Mouse (Mus musculus): Measurements from ENCODE around the gene Sec61a2. TPM values are rescaled to one million over a fixed set of nuclear protein-coding genes. Genes with fewer than 3 reads are reported as not detected.

Gene Sec61a2
- 100 to 1,000 TPM; 100 to 114 TPM for total RNA-seq (2021)

DNA sequence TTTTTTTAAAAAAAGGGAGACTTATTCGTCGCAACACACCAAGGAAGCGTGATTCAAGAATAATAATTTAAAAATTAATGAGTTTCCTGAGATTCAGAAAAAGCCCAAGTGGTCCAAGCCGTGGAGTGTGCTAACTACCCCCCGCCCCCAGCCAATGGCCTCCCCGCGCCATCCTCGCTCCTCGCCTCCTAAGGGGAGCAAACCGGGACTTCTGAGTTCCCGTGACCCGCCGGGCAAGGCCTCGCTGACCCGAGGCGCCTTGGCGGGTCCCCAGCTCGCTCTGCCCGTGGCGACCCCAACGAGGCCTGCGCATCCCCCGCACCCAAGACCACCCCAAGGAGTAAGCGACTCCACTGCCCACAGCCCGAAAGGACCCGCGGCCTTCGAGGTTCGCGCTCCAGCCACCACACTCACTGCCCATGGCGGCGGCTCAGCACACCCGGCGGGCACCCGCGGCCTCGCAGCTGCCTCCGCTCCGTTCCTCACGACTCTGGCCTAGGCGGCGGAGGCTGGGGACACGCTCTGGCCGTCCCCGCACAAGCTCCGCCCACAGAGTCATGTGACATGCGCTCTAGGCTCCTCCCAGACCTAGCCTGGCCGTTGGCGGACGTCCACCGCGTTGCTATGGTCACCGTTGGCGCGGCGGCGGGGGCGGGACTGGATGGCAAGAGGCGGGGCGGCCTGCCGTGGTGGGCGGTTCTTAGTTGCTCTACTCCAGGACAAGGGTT, at the start of gene Sec61a2:
Sec61a2 (minus strand) TSS at position 590 of the 728 bp plus-strand sequence.
- intact Hi-C loops (cut with DNase I) = no loop called here
- peak; percentile 100 for DNase-seq

DNA sequence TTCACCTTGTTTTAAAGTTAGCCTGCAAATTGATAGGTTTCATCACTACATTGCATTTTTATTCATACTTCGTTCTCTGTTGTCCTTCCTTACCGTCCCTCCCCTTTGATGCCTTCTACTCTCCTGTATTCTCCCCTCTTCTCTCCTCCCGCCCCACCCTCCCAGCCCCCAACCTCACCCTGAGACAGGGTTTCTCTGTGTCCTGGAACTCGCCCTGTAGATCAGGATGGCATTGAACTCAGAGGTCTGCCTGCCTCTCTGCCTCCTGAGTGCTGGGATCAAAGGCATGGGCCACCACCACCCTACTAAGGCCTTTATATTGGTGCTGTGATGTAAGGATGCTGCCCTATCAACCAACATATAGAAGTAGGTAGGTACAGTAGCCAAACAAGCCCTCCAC, 47.8 kb upstream of the Sec61a2 start:
- no peak for DNase-seq
- intact Hi-C loops (cut with DNase I) = no loop called here

DNA sequence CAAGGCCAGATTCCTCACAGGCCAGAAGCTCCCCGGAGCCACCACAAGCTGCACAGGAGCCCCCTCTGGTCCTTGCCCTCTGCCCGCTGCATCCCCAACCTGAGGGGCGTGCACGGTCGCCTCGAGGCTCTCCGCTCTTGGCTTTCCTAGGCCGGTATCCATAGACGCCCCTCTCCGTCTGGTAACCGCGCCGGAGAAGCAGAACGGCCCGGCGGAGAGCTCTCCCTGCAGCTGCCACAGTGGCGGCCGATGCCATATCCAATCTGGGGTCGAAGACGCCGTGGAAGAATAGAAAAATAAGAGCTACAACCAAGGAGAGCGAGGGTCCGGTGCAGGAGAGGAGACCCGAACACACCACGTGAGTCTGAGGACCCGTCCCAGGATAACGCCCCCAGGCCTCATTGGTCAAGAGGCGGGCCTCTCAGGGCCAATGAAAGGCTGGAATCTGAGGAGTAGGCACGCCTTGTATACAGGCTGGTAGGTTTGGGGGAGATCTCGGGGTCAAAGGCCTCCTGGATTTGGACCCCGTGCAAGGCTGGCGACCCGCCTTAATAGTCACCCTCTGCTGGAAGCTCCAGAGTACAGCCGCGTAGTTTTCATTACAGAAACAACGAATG, 47.3 kb upstream of the Sec61a2 start, which contains the start of gene Dhtkd1:
Dhtkd1 (minus strand) TSS at position 377 of the 617 bp plus-strand sequence.
- peak; percentile 76 for DNase-seq

DNA sequence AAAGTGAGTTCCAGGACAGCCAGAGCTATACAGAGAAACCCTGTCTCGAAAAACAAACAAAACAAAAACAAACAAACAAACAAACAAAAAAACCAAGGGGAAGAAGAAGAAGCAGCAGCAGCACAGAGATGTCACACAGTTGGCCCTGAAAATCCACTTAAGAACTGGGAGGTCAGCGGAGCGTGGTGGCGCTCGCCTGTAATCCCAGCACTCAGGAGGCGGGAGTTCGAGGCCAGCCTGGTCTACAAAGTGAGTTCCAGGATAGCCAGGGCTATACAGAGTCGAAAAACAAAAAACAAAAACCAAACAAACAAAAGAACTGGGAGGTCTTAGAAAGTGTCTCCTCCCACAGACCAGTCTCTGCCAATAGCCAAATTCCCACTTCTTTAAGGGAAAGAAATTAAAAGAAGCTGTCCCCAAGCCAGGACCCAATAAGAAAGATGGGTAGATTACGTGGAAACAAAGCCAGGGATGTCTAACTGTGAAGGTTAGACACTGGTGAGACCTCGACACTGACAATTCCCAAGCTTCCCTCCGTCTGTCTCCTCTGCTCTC, 46.7 kb upstream of the Sec61a2 start:
- DNase-seq = no peak
- intact Hi-C loops (cut with DNase I) = no loop called here

More for the DNA sequence above, 47.3 kb upstream of the Sec61a2 start, which contains the start of gene Dhtkd1:
- intact Hi-C loops (cut with DNase I) = no loop called here

DNA sequence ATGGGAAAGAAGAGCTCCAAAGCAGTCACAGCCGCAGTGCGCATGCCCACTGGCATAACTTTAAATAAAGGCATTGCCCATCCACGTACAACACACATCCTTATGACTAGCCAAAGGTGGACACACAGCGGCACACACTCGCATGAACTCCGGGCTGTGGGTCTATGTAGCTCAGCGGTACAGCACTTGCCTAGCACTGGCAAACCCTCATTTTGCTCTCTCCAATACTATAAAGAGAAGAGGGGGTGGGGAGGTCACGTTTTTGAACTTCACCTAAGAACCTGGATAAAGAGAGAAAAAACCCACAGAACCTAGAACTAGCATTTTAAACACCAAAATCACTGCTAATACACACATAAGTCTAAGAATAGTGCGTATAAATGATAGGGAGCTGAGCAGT, 45.7 kb upstream of the Sec61a2 start:
- intact Hi-C loops (cut with DNase I) = no loop called here
- no peak for DNase-seq

DNA sequence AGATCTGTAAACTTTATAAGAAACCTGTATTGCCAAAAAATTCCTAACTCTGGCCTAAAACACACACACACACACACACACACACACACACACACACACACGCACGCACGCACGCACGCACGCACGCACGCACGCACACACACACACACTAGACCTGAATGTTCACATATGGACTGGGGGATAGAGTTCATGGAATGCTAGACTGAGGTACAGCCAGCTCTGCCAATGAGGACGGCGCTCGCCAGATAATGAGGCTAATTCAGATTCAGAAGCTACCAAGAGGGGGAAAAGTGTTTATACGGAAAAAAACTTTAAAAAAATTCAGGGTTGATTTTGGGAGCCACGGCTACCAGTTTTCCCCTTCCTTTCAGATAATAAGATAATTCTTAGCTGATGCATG, 44.7 kb upstream of the Sec61a2 start:
- no peak for DNase-seq
- intact Hi-C loops (cut with DNase I) = no loop called here

DNA sequence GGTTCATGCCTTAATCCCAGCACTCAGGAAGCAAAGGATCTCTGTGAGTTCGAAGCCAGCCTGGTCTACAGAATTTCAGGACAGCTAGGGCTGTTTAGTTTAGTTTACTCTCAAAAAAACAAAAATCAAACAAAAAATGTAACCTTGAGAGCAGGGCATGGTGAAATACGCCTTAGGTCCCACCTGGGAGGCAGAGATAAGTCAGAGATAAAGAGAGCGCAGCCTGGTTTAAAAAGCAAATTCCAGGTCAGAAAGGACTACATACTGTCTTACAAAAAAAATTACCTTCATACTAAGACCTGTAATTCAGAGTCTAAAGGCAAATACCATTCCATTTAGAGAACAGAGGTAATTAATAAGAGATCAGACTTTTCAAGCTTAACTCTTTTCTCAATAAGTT, 44.1 kb upstream of the Sec61a2 start:
- no peak for DNase-seq
- intact Hi-C loops (cut with DNase I) = no loop called here

DNA sequence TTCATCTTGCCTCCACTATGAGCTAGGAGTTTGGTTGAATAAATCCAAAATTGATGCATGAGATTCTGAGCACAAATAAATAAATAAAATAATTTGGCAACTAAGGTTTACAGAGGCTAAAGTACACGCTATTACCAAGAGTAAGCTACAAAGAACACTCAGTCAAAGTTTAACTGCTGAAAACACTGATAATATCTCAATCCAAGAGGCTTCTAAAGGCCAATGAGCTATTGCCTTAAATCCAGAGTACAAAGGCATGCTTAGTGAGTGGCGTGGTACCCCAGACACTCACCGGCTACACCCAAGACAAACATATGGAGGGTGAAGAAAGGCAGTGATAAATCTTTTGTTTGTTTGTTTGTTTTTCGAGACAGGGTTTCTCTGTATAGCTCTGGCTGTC, 41.3 kb upstream of the Sec61a2 start:
- intact Hi-C loops (cut with DNase I) = no loop called here
- DNase-seq = no peak

DNA sequence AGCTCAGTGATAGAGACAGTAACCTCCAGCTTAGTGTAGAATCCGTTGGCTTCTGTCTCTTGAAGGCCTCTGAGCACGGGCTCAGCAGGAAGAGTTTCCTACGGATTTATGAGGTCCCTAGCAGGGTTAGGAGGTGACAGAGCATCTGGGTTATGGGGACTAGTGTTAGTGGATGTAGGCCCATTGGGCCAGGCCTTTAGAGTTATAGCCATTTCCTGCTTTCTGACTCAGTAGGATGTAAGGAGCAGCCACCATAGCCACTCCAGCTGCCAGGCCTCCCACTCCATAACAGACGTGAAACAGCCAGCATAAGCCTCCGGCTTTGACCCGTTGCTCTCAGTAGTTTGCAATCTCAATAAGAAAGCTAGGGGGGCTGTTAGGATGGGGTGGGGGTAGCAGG, 40.8 kb upstream of the Sec61a2 start:
- DNase-seq = no peak
- intact Hi-C loops (cut with DNase I) = no loop called here

DNA sequence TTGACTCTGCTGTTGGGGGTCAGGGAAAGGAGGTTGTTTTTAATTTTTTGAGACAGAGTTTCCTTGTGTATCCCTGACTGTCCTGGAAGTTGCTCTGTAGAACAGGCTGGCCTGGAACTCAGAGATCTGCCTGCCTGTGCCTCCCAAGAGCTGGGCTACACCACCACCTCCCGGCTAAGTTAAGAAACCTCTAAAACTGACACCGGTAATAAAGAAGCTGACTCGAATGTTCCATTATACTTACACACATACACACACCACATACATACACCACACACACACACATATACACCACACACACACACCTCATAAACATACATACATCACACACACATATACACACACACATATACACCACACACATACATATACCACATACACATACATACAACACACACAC, 39.7 kb upstream of the Sec61a2 start:
- intact Hi-C loops (cut with DNase I) = no loop called here
- no peak for DNase-seq

DNA sequence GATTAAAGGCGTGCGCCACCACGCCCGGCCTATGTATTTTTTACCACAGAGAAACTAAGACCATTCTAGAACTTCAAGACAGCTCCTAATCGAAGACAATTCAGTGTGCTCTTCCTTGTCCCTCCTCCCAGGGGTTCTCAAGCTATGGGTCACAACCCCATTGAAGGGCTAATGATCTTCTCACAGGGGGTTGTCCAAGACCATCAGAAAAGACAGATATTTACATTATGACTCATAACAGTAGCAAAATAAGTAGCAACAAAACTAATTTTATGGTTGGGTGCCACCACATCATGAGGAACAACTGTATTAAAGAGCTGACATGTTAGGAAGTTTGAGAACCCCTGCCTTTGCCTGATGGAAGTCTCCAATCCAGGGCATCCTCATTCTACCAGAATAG, 36.7 kb upstream of the Sec61a2 start:
- DNase-seq = no peak
- intact Hi-C loops (cut with DNase I) = no loop called here

DNA sequence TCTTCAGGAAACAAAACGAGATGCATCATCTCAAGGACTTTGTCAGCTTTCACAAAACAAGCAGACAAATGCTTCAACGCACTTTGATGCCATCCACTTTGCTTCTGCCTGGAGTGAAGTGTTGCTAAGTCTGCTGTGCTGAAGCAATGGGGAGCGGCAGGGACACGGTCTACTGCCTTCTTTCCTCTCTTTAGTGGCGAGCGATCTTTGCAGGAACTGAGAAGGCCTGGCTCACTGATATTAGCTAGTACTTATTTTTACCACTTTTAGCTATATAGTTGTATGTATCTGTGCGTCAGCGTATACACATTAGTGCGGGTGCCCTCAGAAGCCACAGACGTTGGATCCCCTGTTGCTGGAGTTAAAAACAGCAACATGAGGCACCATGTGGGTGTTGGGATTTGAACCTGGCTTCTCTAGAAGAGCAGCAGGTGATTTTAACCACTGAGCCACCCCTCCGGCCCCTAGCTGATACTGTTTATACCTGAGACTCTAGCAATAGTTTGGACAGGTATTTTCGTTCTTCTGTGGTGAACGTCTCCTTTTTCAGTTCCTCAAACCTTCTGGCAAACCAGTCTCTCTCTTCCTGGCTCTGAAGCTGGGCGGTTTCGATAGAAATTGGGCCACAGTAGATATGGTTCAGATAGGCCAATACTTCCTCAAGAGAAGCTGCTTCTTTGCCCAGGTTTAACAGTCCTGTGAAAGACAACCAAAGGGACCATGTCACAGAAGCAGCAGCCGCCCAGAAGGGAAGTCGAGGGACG, 35.2 kb upstream of the Sec61a2 start:
- DNase-seq = no peak
- intact Hi-C loops (cut with DNase I) = no loop called here

DNA sequence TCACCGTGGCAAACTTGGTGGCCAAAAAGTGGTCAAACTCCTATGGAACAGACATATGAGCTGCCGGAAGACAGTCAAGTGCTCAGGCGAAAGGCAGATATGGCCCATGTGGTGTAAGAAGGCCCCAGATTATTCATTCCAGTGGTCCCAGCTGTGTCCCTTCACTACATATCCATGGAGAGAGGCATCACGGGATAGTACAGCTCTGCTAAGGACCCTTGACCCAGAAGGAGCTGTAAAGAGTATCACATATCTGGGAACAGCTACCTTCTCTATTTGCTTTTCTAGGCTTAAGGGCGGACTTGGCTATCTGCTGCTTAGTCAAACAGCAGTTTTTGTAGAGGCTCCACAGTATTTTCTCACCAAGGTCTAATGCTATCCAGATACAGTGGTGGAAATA, 34.6 kb upstream of the Sec61a2 start:
- no peak for DNase-seq
- intact Hi-C loops (cut with DNase I) = no loop called here

DNA sequence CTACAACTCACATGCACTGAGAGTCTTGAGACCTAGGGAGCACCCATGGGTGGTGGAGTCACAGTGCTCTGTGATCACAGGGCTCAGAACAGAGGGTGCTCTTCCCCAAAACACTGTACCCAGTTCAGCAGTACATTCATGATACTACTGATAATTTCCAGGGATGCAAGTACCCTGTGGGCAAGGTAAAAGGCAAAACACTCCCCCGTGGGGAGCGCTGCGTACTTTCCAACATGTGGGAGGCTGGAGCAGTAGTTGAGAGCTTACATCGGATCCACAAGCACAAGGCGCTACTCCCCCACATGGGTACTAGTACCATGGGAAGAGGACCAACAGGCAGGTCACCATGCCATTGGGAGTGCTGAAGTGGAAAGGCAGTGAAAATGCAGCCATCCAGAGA, 32.2 kb upstream of the Sec61a2 start:
- intact Hi-C loops (cut with DNase I) = no loop called here
- DNase-seq = no peak

DNA sequence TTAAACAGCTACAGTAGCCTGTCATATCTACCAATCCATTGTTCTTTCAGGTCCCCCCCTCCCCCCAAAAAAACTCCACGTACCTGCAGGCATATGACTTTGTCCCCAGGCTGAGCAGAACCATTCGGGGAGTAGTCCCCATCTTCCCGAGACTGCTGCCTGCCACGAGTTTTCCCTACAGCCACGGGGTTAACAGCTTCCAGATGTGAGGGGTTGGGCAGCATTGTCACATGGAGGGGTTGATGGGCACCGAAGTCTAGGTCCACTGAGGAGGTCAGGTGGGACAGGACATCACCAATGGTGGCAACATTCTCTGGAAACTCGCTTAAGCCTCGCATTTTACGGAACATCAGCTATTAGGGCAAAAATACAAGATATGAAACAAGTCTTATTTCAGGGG, 28.6 kb upstream of the Sec61a2 start:
- DNase-seq = no peak
- intact Hi-C loops (cut with DNase I) = no loop called here

DNA sequence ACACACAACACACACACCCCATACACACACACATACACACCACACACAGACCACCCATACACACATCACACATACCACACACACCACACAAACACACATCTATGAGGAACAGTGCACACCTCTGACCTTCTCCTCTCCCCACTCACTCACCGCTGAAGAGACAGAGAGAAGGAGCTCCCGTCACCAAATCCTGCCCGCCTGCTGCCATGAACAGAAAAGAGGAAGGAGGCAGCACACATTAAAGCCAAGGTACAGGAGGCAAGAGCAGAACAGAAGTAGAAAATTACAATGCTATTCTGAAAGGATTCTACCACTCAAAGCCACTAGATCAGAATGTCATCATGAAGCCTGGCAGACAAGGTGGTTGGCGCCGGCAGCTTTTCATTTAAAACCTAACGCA, 27.6 kb upstream of the Sec61a2 start:
- no peak for DNase-seq
- intact Hi-C loops (cut with DNase I) = no loop called here

DNA sequence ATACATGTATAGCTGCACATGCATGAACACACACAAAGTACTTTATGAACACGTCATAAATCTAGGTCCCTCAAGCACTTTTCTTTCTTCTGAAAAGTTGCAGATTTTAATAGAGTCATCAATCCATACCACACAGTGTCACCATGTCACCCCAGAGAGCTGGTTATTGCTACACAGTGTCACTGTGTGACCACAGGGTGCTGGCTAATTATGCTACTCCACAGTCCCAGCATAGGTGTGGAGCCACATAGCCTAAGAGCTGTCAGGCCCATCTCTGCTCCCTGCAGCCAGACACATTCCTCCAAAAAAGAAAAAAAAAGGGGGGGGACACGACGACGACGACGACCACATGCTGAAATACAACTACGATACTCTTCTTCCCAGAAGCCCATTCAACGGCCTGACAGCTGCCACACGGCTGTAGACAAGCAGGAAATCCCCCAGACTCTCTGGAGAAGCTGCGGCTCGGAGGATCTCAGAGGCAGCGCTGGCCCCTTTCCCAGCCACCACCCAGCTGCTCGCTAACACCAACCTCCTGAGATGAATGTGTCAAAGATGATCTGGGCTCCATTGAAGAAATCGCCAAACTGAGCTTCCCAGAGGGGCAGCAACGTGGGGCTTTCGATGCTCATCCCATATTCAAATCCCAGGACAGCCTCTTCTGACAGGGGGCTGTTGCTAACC, 16.2 kb upstream of the Sec61a2 start:
- peak; percentile 46 for DNase-seq
- intact Hi-C loops (cut with DNase I) = no loop called here

DNA sequence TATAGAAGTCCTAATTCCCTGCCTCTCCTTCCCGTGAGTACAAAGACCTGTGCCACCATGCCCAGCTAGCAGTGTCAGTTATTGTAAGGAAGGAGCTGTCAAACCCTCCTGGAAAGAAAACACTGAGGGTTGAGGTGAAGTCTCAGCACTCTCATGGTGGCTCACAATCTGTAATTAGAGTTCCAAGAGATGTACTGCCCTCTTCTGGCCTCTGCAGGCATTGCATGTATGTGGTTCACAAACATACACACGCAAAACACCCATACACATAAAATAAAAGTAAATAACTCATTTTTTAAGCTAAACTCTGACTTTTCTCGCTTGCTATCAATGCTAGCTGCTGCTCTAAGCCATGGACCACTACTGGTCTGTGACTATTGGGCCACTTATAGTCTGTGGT, 11.4 kb upstream of the Sec61a2 start:
- DNase-seq = peak; percentile 30
- intact Hi-C loops (cut with DNase I) = no loop called here

DNA sequence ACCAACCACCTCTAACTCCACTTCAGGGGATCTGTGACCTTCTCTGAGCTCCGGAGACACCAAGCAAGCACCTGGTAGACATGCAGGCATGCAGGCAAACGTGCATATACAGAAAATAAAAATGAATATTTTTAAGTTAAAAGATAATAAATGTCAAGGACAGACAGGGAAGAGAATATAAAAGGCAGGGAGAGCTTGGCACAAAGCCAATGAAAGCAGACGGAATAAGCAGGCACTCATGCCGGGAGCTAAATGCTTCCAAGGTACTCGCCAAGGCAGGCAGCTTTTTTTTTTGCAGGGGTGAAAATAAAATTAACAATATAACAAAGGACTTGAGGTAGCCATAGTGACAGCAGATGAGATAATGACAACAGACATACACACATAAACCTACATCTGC, 10.9 kb upstream of the Sec61a2 start:
- DNase-seq = peak; percentile 44
- intact Hi-C loops (cut with DNase I) = no loop called here

DNA sequence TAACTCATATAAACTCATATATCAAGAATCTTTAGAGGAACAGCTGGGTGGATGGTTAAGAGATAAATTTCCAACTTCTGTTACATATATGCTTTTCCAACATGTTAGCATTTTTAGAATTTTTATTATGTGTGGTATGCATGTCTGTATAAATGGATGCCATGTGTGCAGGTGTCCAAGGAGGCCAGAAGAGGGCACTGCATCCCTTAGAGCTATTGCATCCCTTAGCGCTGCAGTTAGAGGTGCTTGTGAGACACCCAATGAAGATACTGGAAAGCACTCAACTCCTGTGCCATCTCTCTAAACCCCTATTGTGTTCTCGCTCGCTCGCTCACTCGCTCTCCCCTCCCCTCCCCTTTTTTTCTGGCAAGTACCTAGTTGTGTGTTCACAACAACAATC, 4.9 kb upstream of the Sec61a2 start:
- peak; percentile 23 for DNase-seq
- intact Hi-C loops (cut with DNase I) = no loop called here

DNA sequence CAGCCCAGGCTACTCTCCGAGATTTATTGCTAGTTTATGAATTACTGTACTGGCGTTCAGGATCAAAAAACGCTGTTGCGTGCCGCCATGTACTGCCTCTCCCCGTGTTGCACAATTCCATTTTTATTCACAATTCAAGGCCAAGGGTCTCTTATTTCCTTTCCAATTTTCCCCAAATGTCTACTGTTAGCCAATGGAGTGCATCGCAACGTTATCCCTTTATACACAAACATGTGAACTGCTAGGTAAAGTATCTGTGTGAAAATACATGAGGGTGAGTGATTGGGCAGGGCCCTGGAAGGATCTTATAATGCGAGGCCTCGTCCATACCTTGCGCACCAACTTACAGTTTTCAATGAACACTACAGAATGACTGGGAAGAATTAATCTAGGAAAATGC, 936 bp downstream of the Sec61a2 start:
- intact Hi-C loops (cut with DNase I) = no loop called here
- DNase-seq = no peak

Data from left cerebral cortex, postnatal 4 days (tissue).